Comparison of ENCODE assay signal across 24 mouse cellular contexts in genomic region chr5:132168805-132169204, GRCm38 (mm10).
"Had no signal": no experiment of that assay in that cellular context is flagged by ENCODE, and none has a peak within 500 bp of the region (broad histone marks: within the 10 kb centered on the region; RNA-seq: fewer than 3 reads in every experiment).

No protein-coding gene starts in this region.

- H3K4me3 ChIP-seq: heart, embryonic 13.5 days; heart, embryonic 15.5 days; hindbrain, embryonic 13.5 days; hindbrain, embryonic 15.5 days; kidney, embryonic 15.5 days; limb, embryonic 12.5 days; liver, embryonic 13.5 days; liver, embryonic 15.5 days had no signal

- H3K9me3 ChIP-seq: heart, embryonic 13.5 days; heart, embryonic 15.5 days; hindbrain, embryonic 13.5 days; hindbrain, embryonic 15.5 days; kidney, embryonic 15.5 days; limb, embryonic 12.5 days; liver, embryonic 13.5 days; liver, embryonic 15.5 days had no signal

- H3K27ac ChIP-seq: heart, embryonic 13.5 days; heart, embryonic 15.5 days; hindbrain, embryonic 15.5 days; kidney, embryonic 15.5 days; kidney, postnatal 0 days; limb, embryonic 12.5 days; liver, embryonic 13.5 days; liver, embryonic 15.5 days had no signal

- DNase-seq: gastrocnemius, postnatal 10 days; gastrocnemius, postnatal 25 days; heart, adult 18-20 months; heart, postnatal 14 days; heart, postnatal 36 days; kidney, adult 11 months; kidney, adult 2 months; kidney, adult 9 months; kidney, postnatal 14 days; kidney, postnatal 36 days; layer of hippocampus, adult 9-11 months; layer of hippocampus, postnatal 36 days; left cerebral cortex, postnatal 4 days; liver; liver, embryonic 13.5 days; liver, postnatal 0 days had no signal

- H3K27me3 ChIP-seq: heart, embryonic 13.5 days; heart, embryonic 15.5 days; hindbrain, embryonic 13.5 days; hindbrain, embryonic 15.5 days; kidney, embryonic 15.5 days; limb, embryonic 12.5 days; liver, embryonic 13.5 days; liver, embryonic 15.5 days had no signal

- H3K36me3 ChIP-seq: heart, embryonic 13.5 days; heart, embryonic 15.5 days; hindbrain, embryonic 13.5 days; hindbrain, embryonic 15.5 days; kidney, embryonic 15.5 days; limb, embryonic 12.5 days; liver, embryonic 13.5 days; liver, embryonic 15.5 days had no signal

- H3K4me1 ChIP-seq: liver, embryonic 13.5 days; liver, embryonic 15.5 days had no signal
